Mouse (Mus musculus) CD4-positive helper T cell, adult 2 months (primary cell): ENCODE measurements at regions not wholly inside any gene's neighbourhood (a gene's known extent, or its start where the extent isn't known, plus 50 kb on each side); places are given as distances from the start of the nearest gene placed in this dataset.

ENCODE experiments used
- DNase-seq: peaks from one replicate; pipeline ENCODE4 v3.0.0-alpha.2; 2012; ENCODE audit warnings: low read depth, missing footprints, low spot score

GRCm38 (mm10) chr2:48223084-48223799, 590.7 kb upstream of the Acvr2a start:
- no peak for DNase-seq

GRCm38 (mm10) chr2:48250174-48250573, 563.7 kb upstream of the Acvr2a start:
- DNase-seq: no peak

GRCm38 (mm10) chr2:48260299-48260698, 553.6 kb upstream of the Acvr2a start:
- no peak for DNase-seq
